Mouse (Mus musculus) layer of hippocampus, postnatal 25 days (tissue): Measurements from ENCODE around the gene Gpn3. TPM values are rescaled to one million over a fixed set of nuclear protein-coding genes. Genes with fewer than 3 reads are reported as not detected.
"Not testable (repeated sequence)": the region's sequence is repeated elsewhere in the genome, so short reads cannot be mapped to it uniquely, and the experiment has no call there.

ENCODE experiments used
- DNase-seq, 2 experiments: peaks; one replicate each; pipeline ENCODE4 v3.0.0; 2022; ENCODE audit warnings: mixed read lengths in 2 of 2, low spot score in 1 of 2; ENCODE audit errors: extremely low spot score in 1 of 2
- total RNA-seq, 2 experiments: library from RNA; stranded (reverse); gene quantifications; 2 replicates each; pipeline ENCODE4 v1.2.3; 2021

Gpn3 gene
- total RNA-seq, 2 experiments from 2014 or later: 26.4 to 28.2 TPM

DNA sequence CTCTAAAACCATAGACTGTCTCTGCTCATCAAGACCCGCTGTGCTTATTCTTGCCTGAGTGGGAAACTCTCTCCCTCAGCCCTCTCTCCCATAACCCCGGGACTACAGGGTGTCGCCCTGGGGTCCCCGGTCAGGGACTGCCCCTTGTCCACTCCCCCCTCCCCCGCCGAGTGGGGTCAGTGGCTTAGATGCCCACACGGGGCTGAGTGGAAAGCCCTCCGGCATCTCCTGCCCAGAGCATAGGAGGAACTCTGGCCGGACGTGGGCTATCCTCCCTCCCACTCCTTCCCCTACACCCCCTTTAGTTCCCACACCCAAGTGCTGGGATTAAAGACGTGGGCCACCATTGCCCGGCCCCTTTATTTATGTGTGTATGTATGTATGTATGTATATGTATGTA is 43.8 kb downstream of the Gpn3 start:
- no peak for DNase-seq

DNA sequence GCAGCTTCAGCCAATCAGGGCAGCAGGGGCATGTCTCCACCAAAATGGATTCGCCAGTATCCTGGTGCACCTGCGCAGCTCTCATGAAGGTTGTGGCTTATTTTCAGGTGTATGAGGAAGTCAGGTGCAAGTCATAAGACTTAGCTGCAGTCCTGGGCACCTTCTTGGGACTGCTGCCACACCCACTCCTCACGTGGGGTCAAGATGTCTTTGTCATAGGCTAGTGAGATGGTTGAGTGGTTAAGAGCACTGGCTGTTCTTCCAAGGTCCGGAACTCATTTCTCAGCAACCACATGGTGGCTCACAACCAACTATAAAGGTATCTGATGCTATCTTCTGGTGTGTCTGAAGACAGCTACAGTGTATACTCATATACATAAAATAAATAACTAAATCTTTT is 49.0 kb downstream of the Gpn3 start:
- DNase-seq: not testable (repeated sequence)

DNA sequence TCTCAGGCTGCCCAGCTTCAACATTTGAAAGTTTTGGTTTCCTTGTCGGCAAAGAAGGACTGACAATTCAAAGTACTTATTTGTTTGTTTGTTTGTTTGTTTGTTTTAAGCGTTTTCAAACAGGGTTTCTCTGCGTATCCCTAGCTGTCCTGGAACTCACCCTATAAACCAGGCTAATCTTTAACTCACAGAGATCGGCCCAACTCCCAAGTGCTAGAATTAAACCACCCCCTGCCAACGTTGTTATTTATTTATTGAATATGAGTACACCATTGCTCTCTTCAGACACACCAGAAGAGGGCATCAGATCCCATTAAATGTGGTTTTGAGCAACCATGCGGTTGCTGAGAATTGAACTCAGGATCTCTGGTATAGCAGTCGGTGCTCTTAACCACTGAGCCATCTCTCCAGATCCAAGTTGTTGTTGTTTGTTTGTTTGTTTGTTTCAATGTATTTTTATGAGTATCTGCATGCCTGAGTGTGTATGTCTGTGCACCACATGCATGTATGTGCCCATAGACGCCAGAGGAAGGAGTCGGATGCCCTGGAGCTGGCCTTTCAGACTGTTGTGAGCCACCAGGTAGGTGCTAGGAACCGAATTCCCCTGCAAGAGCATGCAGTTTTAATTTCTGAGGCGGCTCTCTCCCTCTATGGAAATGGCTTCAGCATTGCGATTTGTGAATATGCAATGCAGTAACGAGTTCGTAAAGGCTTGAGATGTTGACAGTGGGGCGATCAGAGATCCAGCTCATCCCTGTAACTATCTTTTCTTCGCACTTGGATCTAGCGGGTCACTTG is 49.8 kb downstream of the Gpn3 start, which contains the start of gene Anapc7:
Gene Anapc7 (plus strand): TSS at position 423 of the 798 bp plus-strand sequence.
- DNase-seq: no peak

DNA sequence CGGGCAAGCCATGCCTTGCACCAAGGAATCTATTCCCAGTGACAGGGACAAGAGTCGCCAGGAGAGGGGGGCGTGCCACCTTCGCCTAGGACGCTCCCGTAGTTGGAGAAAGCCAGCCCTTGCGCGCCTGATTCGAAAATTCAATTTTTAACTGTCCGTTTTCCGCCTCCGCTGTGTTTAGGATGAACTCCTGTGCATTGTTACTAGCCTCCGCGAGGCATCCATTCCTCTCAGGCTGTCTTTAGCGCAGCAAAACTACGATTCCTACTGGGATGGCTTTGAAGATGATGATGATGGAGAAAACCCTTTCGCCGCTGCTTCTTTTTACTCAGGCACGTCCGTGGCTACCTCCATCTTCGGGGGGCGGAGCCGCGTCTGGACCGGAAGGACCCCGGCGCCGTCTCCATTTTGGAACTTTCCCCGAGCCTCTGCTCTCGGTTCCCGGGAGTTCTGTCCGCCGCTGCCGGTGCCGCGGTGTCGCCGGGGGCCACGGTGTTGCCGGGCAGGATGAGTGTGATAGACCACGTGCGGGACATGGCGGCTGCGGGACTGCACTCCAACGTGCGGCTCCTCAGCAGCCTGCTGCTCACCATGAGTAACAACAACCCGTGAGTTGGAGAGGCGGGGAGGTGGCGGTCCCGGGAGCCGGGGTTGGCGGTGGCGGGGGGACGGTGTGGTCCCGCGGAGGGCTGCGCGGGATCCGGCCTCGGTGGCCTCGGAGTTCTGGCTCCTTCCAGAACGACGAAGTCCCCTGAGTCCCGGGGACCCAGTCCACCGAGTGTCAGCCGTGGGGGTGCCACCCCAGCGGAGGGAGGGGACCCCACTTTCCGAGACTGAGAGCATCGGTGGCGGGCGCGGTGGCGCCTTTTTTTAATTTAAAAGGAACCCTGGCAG is 50.6 kb downstream of the Gpn3 start:
- DNase-seq: peak; percentile 84 to 90

DNA sequence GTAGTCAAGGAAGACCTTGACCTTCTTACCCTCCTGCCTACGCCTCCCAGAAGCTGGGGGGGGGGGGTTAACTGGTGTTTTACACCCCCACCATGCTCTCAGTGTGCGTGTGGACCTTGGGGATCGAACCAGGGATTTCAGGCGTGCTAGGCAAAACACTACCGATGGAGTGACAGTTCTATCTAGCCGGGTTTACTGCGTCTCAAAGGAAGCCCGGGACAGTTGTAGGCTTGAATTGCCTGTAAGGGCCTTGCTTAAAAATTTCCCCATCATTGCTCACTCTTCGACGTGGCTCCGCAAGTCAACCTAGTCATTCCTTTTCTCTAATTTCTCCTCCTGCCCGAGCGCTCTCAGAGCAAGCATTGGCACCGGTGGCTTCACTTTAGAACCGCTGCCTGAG is 51.4 kb downstream of the Gpn3 start:
- DNase-seq: no peak

DNA sequence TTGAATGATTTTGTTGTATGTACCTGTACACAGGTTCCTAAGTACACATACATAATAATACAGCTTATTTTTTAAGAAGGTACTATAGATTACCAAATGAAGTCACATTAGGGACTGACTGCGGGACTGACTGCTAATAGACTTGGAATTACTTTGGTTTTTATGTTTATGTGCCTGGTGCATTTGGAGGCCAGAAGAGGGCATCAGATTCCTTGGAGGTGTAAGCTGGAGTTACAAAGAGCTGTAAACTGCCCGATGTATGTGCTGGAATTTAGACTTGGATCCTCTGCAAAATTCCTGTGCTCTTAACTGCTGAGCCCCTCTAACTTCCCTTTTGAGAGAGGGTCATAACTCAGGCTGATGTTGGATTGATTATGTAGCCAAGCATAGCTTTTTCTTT is 53.9 kb downstream of the Gpn3 start:
- no peak for DNase-seq

DNA sequence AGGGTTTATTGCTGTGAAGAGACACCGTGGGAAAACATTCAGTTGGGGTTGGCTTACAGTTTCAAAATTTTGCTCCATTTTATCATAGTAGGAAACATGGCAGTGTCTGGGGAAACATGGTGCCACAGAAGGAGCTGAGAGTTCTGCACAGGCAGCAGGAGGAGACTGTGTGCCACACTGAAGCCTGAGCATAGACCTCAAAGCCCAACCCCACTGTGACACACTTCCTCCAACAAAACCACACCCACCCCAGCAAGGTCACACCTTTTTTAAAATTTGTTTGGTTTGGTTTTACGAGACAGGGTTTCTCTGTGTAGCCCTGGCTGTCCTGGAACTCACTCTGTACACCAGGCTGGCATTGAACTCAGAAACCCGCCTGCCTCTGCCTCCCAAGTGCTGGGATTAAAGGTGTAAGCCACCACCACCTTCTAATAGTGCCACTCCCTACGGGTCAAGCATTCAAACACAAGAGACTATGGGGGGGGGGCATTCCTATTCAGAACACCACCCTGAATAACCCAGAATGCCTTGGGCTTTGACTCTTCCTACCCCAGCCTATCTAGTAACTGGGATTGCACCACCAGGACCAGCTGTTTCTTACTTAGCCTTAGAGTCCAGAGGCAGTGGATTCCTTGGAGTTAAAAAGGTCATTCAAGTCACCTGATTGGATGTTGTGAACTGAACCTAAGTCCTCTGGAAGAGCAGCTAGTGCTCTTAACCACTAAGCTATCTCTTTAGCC is 58.5 kb downstream of the Gpn3 start:
- no peak for DNase-seq

DNA sequence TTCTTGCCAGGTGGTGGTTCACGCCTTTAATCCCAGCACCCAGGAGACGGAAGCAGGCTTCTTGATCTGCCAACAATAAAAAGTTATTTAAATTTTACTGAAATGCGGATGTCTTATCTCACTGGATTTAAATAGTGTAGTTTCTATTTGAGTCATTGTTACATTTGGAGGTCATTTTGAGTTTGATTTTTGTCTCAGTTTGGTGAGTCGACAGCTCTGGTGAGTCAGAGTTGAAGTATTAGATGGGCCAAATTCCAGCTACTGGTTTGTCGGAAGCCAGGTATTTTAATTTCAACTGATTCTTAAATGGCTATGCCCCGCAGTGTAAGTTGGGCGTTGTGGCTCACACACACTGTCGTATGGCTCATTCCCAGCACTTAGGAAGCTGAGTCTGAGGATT is 59.5 kb downstream of the Gpn3 start:
- no peak for DNase-seq

Other genes starting within 250 kb of the Gpn3 start
- gene Ccdc63, start 231.1 kb upstream of the Gpn3 start, total RNA-seq: under 1 TPM; 0.74 to 0.94 TPM
- 100 to 1,000 TPM; 208 to 211 TPM for gene Ppp1cc, start 213.6 kb upstream of the Gpn3 start, total RNA-seq
- gene Hvcn1, start 165.1 kb upstream of the Gpn3 start, total RNA-seq: 1 to 10 TPM; 3.2 to 3.6 TPM
- gene Tctn1, start 107.4 kb upstream of the Gpn3 start, total RNA-seq: 10 to 100 TPM; 11.8 to 12.3 TPM
- 10 to 100 TPM; 36.5 to 42.5 TPM for gene Pptc7, start 87.5 kb upstream of the Gpn3 start, total RNA-seq
- gene Rad9b, start 17.6 kb upstream of the Gpn3 start, total RNA-seq: 1 to 10 TPM; 3.4 to 4.0 TPM
- 100 to 1,000 TPM; 206 to 217 TPM for gene Vps29, start 17.5 kb upstream of the Gpn3 start, total RNA-seq
- 10 to 100 TPM; 73.8 to 78.8 TPM for gene Fam216a, start 488 bp downstream of the Gpn3 start, total RNA-seq
- 100 to 1,000 TPM; 285 to 290 TPM for gene Arpc3, start 20.0 kb downstream of the Gpn3 start, total RNA-seq
- 10 to 100 TPM; 27.6 to 28.1 TPM for gene Anapc7, start 49.8 kb downstream of the Gpn3 start, total RNA-seq
- 100 to 1,000 TPM; 629 to 650 TPM for gene Atp2a2, start 130.3 kb downstream of the Gpn3 start, total RNA-seq
- gene Ift81, start 242.6 kb downstream of the Gpn3 start, total RNA-seq: 10 to 100 TPM; 34.5 to 37.4 TPM